In genomic region chr2:151910919-151911500, GRCm38 (mm10) we compare ENCODE assay signal across 10 mouse cellular contexts. TPM values are rescaled to one million over a fixed set of nuclear protein-coding genes. Genes with fewer than 3 reads are reported as not detected.
DNase-seq lines count a peak whose midpoint lies in the region; ATAC-seq and TF ChIP-seq lines count a peak whose summit lies in the region.
"Had no signal": no experiment of that assay in that cellular context is flagged by ENCODE, and none has a peak within 500 bp of the region (broad histone marks: within the 10 kb centered on the region; RNA-seq: fewer than 3 reads in every experiment).

Angpt4 (plus strand) TSS chr2:151911210.

- H3K36me3 ChIP-seq in midbrain, embryonic 10.5 days, result no peaks in the 10 kb centered on the region
- no peaks in the 10 kb centered on the region for H3K36me3 ChIP-seq in midbrain, embryonic 14.5 days (ENCODE audit: control insufficient read depth, insufficient read depth, low read length)
- no peaks in the 10 kb centered on the region for H3K36me3 ChIP-seq in heart, embryonic 15.5 days
- H3K36me3 ChIP-seq in stomach, embryonic 15.5 days, result no peaks in the 10 kb centered on the region

- ATAC-seq in midbrain, embryonic 14.5 days (ENCODE audit: low FRiP score, low TSS enrichment), result no peak
- peak; percentile 47; the same call in 1 of the 2 replicates for ATAC-seq in heart, embryonic 15.5 days (replicated peaks; ENCODE audit: insufficient number of reproducible peaks, insufficient read depth, low FRiP score, low read depth)
- peak; percentile 29; the same call in 1 of the 2 replicates for ATAC-seq in stomach, embryonic 15.5 days (ENCODE audit: insufficient read depth, low FRiP score, low read depth)

- no peak within 1 kb of the TSS for H3K4me3 ChIP-seq in gastrocnemius, adult 2 months
- no peak within 1 kb of the TSS for H3K4me3 ChIP-seq in midbrain, embryonic 10.5 days
- no peak within 1 kb of the TSS for H3K4me3 ChIP-seq in midbrain, embryonic 14.5 days (replicated peaks; ENCODE audit: low read depth, low read length)
- no peak within 1 kb of the TSS for H3K4me3 ChIP-seq in heart, embryonic 15.5 days
- H3K4me3 ChIP-seq in stomach, embryonic 15.5 days (replicated peaks), result no peak within 1 kb of the TSS
- H3K4me3 ChIP-seq: layer of hippocampus, adult 2 months had no signal

- WGBS in midbrain, embryonic 10.5 days, result 78% methylated on average over 13 of the region's 13 CpGs
- 69% methylated on average over 12 of the region's 13 CpGs for WGBS in midbrain, embryonic 14.5 days
- 52% methylated on average over 12 of the region's 13 CpGs for WGBS in heart, embryonic 15.5 days
- WGBS in stomach, embryonic 15.5 days, result 60% methylated on average over 12 of the region's 13 CpGs

- H3K4me2 ChIP-seq in midbrain, embryonic 14.5 days (ENCODE audit: low read length), result no peak within 1 kb of the TSS
- no peak within 1 kb of the TSS for H3K4me2 ChIP-seq in heart, embryonic 15.5 days
- no peak within 1 kb of the TSS for H3K4me2 ChIP-seq in stomach, embryonic 15.5 days

- H3K27ac ChIP-seq in gastrocnemius, adult 2 months, result 0 out of 2 replicates have a peak within 1 kb of the TSS, but pooled peaks have one; percentile 31
- peak within 1 kb of the TSS; percentile 49; the same call in 1 of the 2 replicates for H3K27ac ChIP-seq in midbrain, embryonic 10.5 days (replicated peaks)
- no peak within 1 kb of the TSS for H3K27ac ChIP-seq in midbrain, embryonic 14.5 days (replicated peaks; ENCODE audit: low read depth, low read length)
- H3K27ac ChIP-seq in heart, embryonic 15.5 days, result no peak within 1 kb of the TSS
- H3K27ac ChIP-seq in stomach, embryonic 15.5 days, result peak within 1 kb of the TSS; percentile 44; the same call in 1 of the 2 replicates
- H3K27ac ChIP-seq: layer of hippocampus, adult 2 months had no signal

- peak; percentile 35 for DNase-seq in gastrocnemius, adult 2 months
- DNase-seq in gastrocnemius, postnatal 4 days (ENCODE audit: low spot score in 2 of 2), result no peak
- no peak for DNase-seq in midbrain, embryonic 10.5 days (ENCODE audit: low spot score)
- no peak for DNase-seq in midbrain, embryonic 14.5 days
- no peak for DNase-seq in retina, postnatal 1 day
- no peak for DNase-seq in right cerebral cortex, postnatal 14 days
- DNase-seq: lung, postnatal 10 days had no signal

- H3K4me1 ChIP-seq in midbrain, embryonic 10.5 days, result peaks cover 18% of the 10 kb centered on the region
- no peaks in the 10 kb centered on the region for H3K4me1 ChIP-seq in midbrain, embryonic 14.5 days (ENCODE audit: control insufficient read depth, insufficient read depth, low read length)
- H3K4me1 ChIP-seq in heart, embryonic 15.5 days (replicated peaks), result peaks cover 13% of the 10 kb centered on the region
- peaks cover 13% of the 10 kb centered on the region for H3K4me1 ChIP-seq in stomach, embryonic 15.5 days

- H3K27me3 ChIP-seq in midbrain, embryonic 10.5 days (ENCODE audit: low read depth, poor library complexity, severe bottlenecking), result no peaks in the 10 kb centered on the region
- no peaks in the 10 kb centered on the region for H3K27me3 ChIP-seq in midbrain, embryonic 14.5 days (ENCODE audit: control insufficient read depth, insufficient read depth, low read length)
- 0 out of 2 replicates have a peak, but pooled peaks cover 5% of the 10 kb centered on the region for H3K27me3 ChIP-seq in heart, embryonic 15.5 days
- H3K27me3 ChIP-seq in stomach, embryonic 15.5 days (replicated peaks), result no peaks in the 10 kb centered on the region

- no peak for TF ChIP-seq CTCF in gastrocnemius, adult 2 months (IDR thresholded peaks at IDR 0.05)

- H3K9ac ChIP-seq in midbrain, embryonic 14.5 days (replicated peaks; ENCODE audit: low read length), result no peak within 1 kb of the TSS
- no peak within 1 kb of the TSS for H3K9ac ChIP-seq in heart, embryonic 15.5 days
- H3K9ac ChIP-seq in stomach, embryonic 15.5 days, result no peak within 1 kb of the TSS

- intact Hi-C loops in gastrocnemius, adult 2 months (cut with DNase I), result no loop called here

- no peaks in the 10 kb centered on the region for H3K9me3 ChIP-seq in midbrain, embryonic 10.5 days (replicated peaks)
- H3K9me3 ChIP-seq in midbrain, embryonic 14.5 days (ENCODE audit: control insufficient read depth, low read length), result no peaks in the 10 kb centered on the region
- no peaks in the 10 kb centered on the region for H3K9me3 ChIP-seq in heart, embryonic 15.5 days (replicated peaks)
- no peaks in the 10 kb centered on the region for H3K9me3 ChIP-seq in stomach, embryonic 15.5 days

RNA-seq across cellular contexts. Expression of gene Angpt4, which starts in this region (rescaled TPM):
- under 1 TPM in 1 of 2 experiments, not detected in 1; 0.20 TPM for total RNA-seq in gastrocnemius, adult 2 months (2021)
- under 1 TPM; 0.18 to 0.37 TPM for total RNA-seq in gastrocnemius, postnatal 4 days (2021)
- 0.06 and 0.32 TPM in 2 replicates for polyA plus RNA-seq in midbrain, embryonic 10.5 days (2016; fragmentation: Nextera tagmentation; extraction: Ambion mirVana)
- polyA plus RNA-seq in midbrain, embryonic 14.5 days (2014; fragmentation: Nextera tagmentation; extraction: Ambion mirVana), result 0.17 TPM in 1 of 2 replicates, not detected in the other
- polyA plus RNA-seq in heart, embryonic 15.5 days (2015; fragmentation: Nextera tagmentation; extraction: Ambion mirVana), result 0.30 and 1.3 TPM in 2 replicates
- polyA plus RNA-seq in stomach, embryonic 15.5 days (2015; fragmentation: Nextera tagmentation; extraction: Ambion mirVana), result 0.76 and 0.77 TPM in 2 replicates

Comparison
In these comparisons a context has a peak if more than half of its experiments do, and no peak if none do; other contexts are left out.
1. Peak in DNase-seq and H3K27ac ChIP-seq in gastrocnemius, adult 2 months; RNA of the gene not detected or under 1 TPM.
2. Peak in ATAC-seq and H3K27ac ChIP-seq in stomach, embryonic 15.5 days; RNA of the gene not detected or under 1 TPM.